Mouse (Mus musculus): Measurements from ENCODE around the gene Actr3. TPM values are rescaled to one million over a fixed set of nuclear protein-coding genes. Genes with fewer than 3 reads are reported as not detected.

Actr3 gene
- total RNA-seq, 2 experiments from 2014 or later = 426 to 889 TPM

DNA sequence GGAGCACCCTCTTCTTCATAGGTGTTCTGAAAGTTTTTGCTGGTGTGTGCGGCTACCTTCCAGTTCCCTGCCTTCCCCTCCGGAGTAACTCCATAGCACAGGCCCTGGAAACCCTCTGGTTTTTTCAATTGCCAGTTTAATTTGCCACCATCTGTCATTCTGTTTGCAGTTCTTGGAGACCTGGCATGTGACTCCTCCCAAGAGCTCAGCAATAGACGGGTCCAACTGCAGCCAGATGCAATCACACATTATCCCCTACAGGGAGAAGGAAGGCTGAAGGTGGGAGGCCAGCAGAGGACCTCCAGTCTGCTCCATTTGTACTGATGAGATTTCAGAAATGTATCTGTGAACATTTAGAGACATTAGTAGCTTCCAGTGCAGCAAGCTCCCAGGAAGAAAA is 56.6 kb downstream of the Actr3 start:
- no peak for ATAC-seq (replicated peaks; ENCODE audit: poor library complexity, severe bottlenecking)

- no peak for ATAC-seq (replicated peaks; ENCODE audit: poor library complexity, severe bottlenecking)
Observed at GRCm38 (mm10) chr1:125372855-125373254, 62.7 kb downstream of the Actr3 start.

DNA sequence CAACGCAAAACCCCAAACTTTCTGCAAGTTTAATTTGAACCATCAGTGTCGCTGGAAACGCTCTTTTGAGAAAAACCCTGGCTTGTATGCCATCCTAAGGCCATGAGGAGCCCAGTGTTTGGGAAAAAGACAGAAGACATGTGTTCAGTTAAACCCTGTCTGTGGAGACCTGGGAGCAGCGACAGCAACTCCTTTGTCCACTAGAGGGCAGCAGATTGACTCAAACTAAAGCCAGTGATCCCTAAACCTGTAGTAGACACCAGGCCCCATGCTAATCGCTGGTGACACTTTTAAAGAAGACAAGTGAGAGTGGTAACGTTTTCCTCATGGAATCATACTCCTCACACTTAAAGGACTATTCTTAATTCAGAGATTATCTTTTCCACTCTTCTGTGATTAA is 64.7 kb downstream of the Actr3 start:
- ATAC-seq (replicated peaks; ENCODE audit: poor library complexity, severe bottlenecking) = peak; percentile 83

- no peak for ATAC-seq (replicated peaks; ENCODE audit: poor library complexity, severe bottlenecking)
Observed at GRCm38 (mm10) chr1:125365576-125365975, 70.0 kb downstream of the Actr3 start.

GRCm38 (mm10) chr1:125351416-125352037 is 84.0 kb downstream of the Actr3 start:
- ATAC-seq (replicated peaks; ENCODE audit: poor library complexity, severe bottlenecking) = no peak

DNA sequence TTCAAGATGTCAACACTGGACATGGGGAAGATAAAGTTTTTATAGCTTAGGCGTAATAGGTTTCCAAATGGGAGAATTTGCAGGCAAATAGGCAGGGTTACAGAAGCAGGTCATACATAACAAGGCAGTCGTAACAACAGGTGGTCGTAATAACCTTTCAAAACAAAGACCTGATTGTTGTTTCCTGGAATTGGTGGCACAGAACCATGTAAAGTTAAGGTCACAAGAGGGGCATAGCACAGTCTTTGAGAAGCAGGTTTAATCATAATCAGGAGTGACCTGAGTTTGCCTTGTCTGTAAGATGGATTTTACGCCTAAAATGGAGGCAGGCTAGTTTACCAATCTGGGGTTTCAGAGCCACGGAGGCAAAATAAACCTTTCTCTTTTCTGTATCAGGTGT is 84.7 kb downstream of the Actr3 start:
- no peak for ATAC-seq (replicated peaks; ENCODE audit: poor library complexity, severe bottlenecking)

GRCm38 (mm10) chr1:125345854-125346253 is 89.7 kb downstream of the Actr3 start:
- peak; percentile 56 for ATAC-seq (replicated peaks; ENCODE audit: poor library complexity, severe bottlenecking)

DNA sequence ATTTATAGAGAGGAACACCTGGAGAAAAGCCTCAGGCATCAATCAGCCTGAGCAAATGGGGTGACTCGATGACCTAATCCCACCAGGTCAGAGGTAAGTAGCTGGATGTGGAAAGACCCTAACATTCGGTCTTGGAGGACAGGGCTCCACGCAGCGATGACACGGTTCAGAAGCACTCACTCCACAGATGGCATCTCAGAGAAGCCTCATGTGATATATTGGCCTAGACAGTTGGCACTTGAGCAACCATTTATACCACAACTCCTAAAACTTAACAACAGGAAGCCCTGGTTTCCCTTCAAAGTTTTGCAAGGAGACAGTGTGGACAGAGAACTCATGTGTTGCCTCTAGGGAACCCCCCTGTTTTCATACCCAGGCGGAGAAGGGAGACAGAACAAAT is 90.1 kb downstream of the Actr3 start:
- peak; percentile 94 for ATAC-seq (replicated peaks; ENCODE audit: poor library complexity, severe bottlenecking)

- peak; percentile 69 for ATAC-seq (replicated peaks; ENCODE audit: poor library complexity, severe bottlenecking)
Observed at GRCm38 (mm10) chr1:125343105-125343504, 92.4 kb downstream of the Actr3 start.

Other genes with a start within 250 kb of the Actr3 start
- 7.8 and 17.7 TPM in 2 replicates for gene Slc35f5, start 124.9 kb upstream of the Actr3 start, total RNA-seq (2014; fragmentation: Nextera tagmentation)
- 7.4 and 9.4 TPM in 2 replicates for gene Slc35f5, start 124.9 kb upstream of the Actr3 start, total RNA-seq (2017)
- gene Gpr39, start 241.3 kb upstream of the Actr3 start, total RNA-seq (2014; fragmentation: Nextera tagmentation) = not detected in 2 replicates
- gene Gpr39, start 241.3 kb upstream of the Actr3 start, total RNA-seq (2017) = 0.04 TPM in 1 of 2 replicates, not detected in the other